Mouse (Mus musculus) c-Kit-positive CD71-positive TER-119-positive erythroid progenitor cells, embryonic 14.5 days (primary cell): ENCODE measurements around the gene Faim.
A peak's percentile ranks its signal among the peaks of the same experiment; 100 is the strongest.

Source experiments
- DNase-seq: peaks from one replicate; pipeline ENCODE4 v3.0.0-alpha.2; 2013; ENCODE audit warnings: low spot score

Faim gene

GRCm38 (mm10) chr9:98974898-98975297, 11.3 kb upstream of the Faim start:
- no peak for DNase-seq

GRCm38 (mm10) chr9:98976081-98976480, 10.1 kb upstream of the Faim start:
- DNase-seq, result no peak

GRCm38 (mm10) chr9:98976520-98976919, 9.7 kb upstream of the Faim start:
- DNase-seq, result no peak

- peak; percentile 80 for DNase-seq
Measured at GRCm38 (mm10) chr9:98979431-98980416, 6.4 kb upstream of the Faim start.

- DNase-seq, result peak; percentile 42
Measured at GRCm38 (mm10) chr9:98986476-98987096, 413 bp downstream of the Faim start.

- DNase-seq, result peak; percentile 51
Measured at GRCm38 (mm10) chr9:98987131-98987530, 958 bp downstream of the Faim start.

- DNase-seq, result no peak
Measured at GRCm38 (mm10) chr9:98994103-98994502, 7.9 kb downstream of the Faim start.

- no peak for DNase-seq
Measured at GRCm38 (mm10) chr9:98999881-99000339, 13.7 kb downstream of the Faim start.

GRCm38 (mm10) chr9:99001326-99001725, 15.2 kb downstream of the Faim start:
- DNase-seq, result no peak

- DNase-seq, result no peak
Measured at GRCm38 (mm10) chr9:99009069-99009897, 23.1 kb downstream of the Faim start.

GRCm38 (mm10) chr9:99009898-99010199, 23.7 kb downstream of the Faim start:
- DNase-seq, result no peak

- DNase-seq, result no peak
Measured at GRCm38 (mm10) chr9:99016301-99016700, 30.1 kb downstream of the Faim start.

GRCm38 (mm10) chr9:99016759-99017158, 30.6 kb downstream of the Faim start:
- no peak for DNase-seq

GRCm38 (mm10) chr9:99017679-99018078, 31.5 kb downstream of the Faim start:
- no peak for DNase-seq

- no peak for DNase-seq
Measured at GRCm38 (mm10) chr9:99021166-99021565, 35.0 kb downstream of the Faim start.

GRCm38 (mm10) chr9:99021751-99022150, 35.6 kb downstream of the Faim start:
- DNase-seq, result no peak

- DNase-seq, result no peak
Measured at GRCm38 (mm10) chr9:99032031-99032430, 45.9 kb downstream of the Faim start.

- no peak for DNase-seq
Measured at GRCm38 (mm10) chr9:99034111-99034510, 47.9 kb downstream of the Faim start.

- DNase-seq, result no peak
Measured at GRCm38 (mm10) chr9:99035575-99035974, 49.4 kb downstream of the Faim start, which contains the start of gene Gm1123. Gene Gm1123, minus strand, starts transcription at chr9:99035715.

GRCm38 (mm10) chr9:99041994-99042393, 55.8 kb downstream of the Faim start:
- DNase-seq, result no peak

- DNase-seq, result no peak
Measured at GRCm38 (mm10) chr9:99042641-99043040, 56.5 kb downstream of the Faim start.

- no peak for DNase-seq
Measured at GRCm38 (mm10) chr9:99044761-99045160, 58.6 kb downstream of the Faim start.
